1 mouse cellular context compared by ENCODE assay signal in the genomic region with DNA sequence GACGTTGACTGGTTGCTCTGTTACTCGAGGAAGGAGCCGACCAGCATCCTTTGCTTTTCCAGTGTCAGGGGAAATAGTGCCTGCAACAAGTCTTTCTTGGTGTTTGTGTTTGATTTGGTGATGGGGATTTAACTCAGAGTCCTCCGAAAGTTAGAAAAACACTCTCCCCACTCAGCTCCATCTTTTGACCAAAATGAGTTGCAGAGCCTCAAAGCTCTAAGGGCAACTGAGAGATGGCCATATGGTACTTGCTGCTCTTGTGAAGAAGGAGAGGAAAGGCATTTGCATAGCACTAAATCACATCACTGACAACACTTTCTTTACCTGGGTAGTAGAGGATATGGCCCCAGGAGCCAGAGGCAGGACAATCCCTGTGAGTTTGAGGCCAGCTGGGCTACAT.
A peak's percentile ranks its signal among the peaks of the same experiment; 100 is the strongest.
TF ChIP-seq lines count a peak whose summit lies in the region.

No protein-coding gene starts in this region.

TF ChIP-seq in CH12.LX, 34 proteins besides CTCF, POLR2A, EP300 and RAD21 (continued from another document):
- TF ChIP-seq RCOR1 (conservative IDR thresholded peaks at IDR 0.05; ENCODE audit: low read depth, low read length) (no peak; the same call in 1 of the 2 replicates), E2F4 (IDR thresholded peaks at IDR 0.05; ENCODE audit: insufficient replicate concordance, low read depth, low read length) (no peak), BHLHE40 (IDR thresholded peaks at IDR 0.05; ENCODE audit: low read depth, low read length) (peak; percentile 35; the same call in 1 of the 2 replicates), ZKSCAN1 (IDR thresholded peaks at IDR 0.05; ENCODE audit: borderline replicate concordance, low read depth, low read length) (no peak), IRF4 (IDR thresholded peaks at IDR 0.05; ENCODE audit: low read depth, low read length) (0 out of 2 replicates have a peak, but pooled peaks have one; percentile 21)
